Mouse (Mus musculus): ENCODE results near the gene Gys1. TPM values are rescaled to one million over a fixed set of nuclear protein-coding genes. Genes with fewer than 3 reads are reported as not detected.
"Not testable (repeated sequence)": the region's sequence is repeated elsewhere in the genome, so short reads cannot be mapped to it uniquely, and the experiment has no call there.

Gene Gys1
- total RNA-seq, 2 experiments from 2014 or later, result 13.5 to 15.4 TPM

- no peak for DNase-seq (ENCODE audit: low spot score in 2 of 2)
These were observed 41.8 kb downstream of the Gys1 start for GRCm38 (mm10) chr7:45476453-45476852.

- DNase-seq (ENCODE audit: low spot score in 2 of 2), result peak in 1 of 2 experiments; percentile 73
These were observed 42.4 kb downstream of the Gys1 start for GRCm38 (mm10) chr7:45477003-45477402.

- DNase-seq (ENCODE audit: low spot score in 2 of 2), result no peak
These were observed 44.1 kb downstream of the Gys1 start for GRCm38 (mm10) chr7:45478774-45479173.

- not testable (repeated sequence) for DNase-seq (ENCODE audit: low spot score in 2 of 2)
These were observed 45.7 kb downstream of the Gys1 start for GRCm38 (mm10) chr7:45480310-45480709.

GRCm38 (mm10) chr7:45481374-45481927 lies 46.8 kb downstream of the Gys1 start, which contains the start of gene Tulp2:
TSS of gene Tulp2 (plus strand) at chr7:45481877.
- DNase-seq (ENCODE audit: low spot score in 2 of 2), result peak in 1 of 2 experiments; percentile 85

- DNase-seq (ENCODE audit: low spot score in 2 of 2), result no peak
These were observed 47.5 kb downstream of the Gys1 start for GRCm38 (mm10) chr7:45482166-45482565.

GRCm38 (mm10) chr7:45484985-45485384 lies 50.3 kb downstream of the Gys1 start:
- not testable (repeated sequence) for DNase-seq (ENCODE audit: low spot score in 2 of 2)

- no peak for DNase-seq (ENCODE audit: low spot score in 2 of 2)
These were observed 51.5 kb downstream of the Gys1 start for GRCm38 (mm10) chr7:45486158-45486557.

GRCm38 (mm10) chr7:45486761-45487415 lies 52.2 kb downstream of the Gys1 start, which contains the start of gene Gm45808:
TSS of gene Gm45808 (minus strand) at chr7:45486811.
- no peak for DNase-seq (ENCODE audit: low spot score in 2 of 2)

GRCm38 (mm10) chr7:45487861-45488292 lies 53.2 kb downstream of the Gys1 start:
- DNase-seq (ENCODE audit: low spot score in 2 of 2), result no peak

GRCm38 (mm10) chr7:45488293-45489204 lies 53.9 kb downstream of the Gys1 start, which contains the start of gene Dhdh:
TSS of gene Dhdh (minus strand) at chr7:45488805.
- DNase-seq (ENCODE audit: low spot score in 2 of 2), result peak in 1 of 2 experiments; percentile 49

- DNase-seq (ENCODE audit: low spot score in 2 of 2), result no peak
These were observed 54.9 kb downstream of the Gys1 start for GRCm38 (mm10) chr7:45489578-45489977.

- DNase-seq (ENCODE audit: low spot score in 2 of 2), result no peak
These were observed 56.2 kb downstream of the Gys1 start for GRCm38 (mm10) chr7:45490822-45491221.

- DNase-seq (ENCODE audit: low spot score in 2 of 2), result no peak
These were observed 56.6 kb downstream of the Gys1 start for GRCm38 (mm10) chr7:45491264-45491663.

GRCm38 (mm10) chr7:45492225-45492844 lies 57.7 kb downstream of the Gys1 start:
- DNase-seq (ENCODE audit: low spot score in 2 of 2), result no peak

- no peak for DNase-seq (ENCODE audit: low spot score in 2 of 2)
These were observed 58.3 kb downstream of the Gys1 start for GRCm38 (mm10) chr7:45492951-45493350.

GRCm38 (mm10) chr7:45494548-45494947 lies 59.9 kb downstream of the Gys1 start:
- no peak for DNase-seq (ENCODE audit: low spot score in 2 of 2)

- no peak for DNase-seq (ENCODE audit: low spot score in 2 of 2)
These were observed 63.8 kb downstream of the Gys1 start for GRCm38 (mm10) chr7:45498427-45498826.

Measured in layer of hippocampus, adult 18-20 months (tissue).